Mouse (Mus musculus) lung, postnatal 0 days (tissue): ENCODE measurements around the gene Frg2f1.

Source experiments
- CTCF ChIP-seq: IDR thresholded peaks from 2 replicates; pipeline ENCODE4 v1.5.1; 2016; ENCODE audit warnings: antibody characterized with exemption, mild to moderate bottlenecking
- EP300 ChIP-seq: IDR thresholded peaks from 2 replicates; pipeline ENCODE4 v1.6.1; 2016; ENCODE audit warnings: antibody characterized with exemption, mild to moderate bottlenecking, control low read depth

DNA sequence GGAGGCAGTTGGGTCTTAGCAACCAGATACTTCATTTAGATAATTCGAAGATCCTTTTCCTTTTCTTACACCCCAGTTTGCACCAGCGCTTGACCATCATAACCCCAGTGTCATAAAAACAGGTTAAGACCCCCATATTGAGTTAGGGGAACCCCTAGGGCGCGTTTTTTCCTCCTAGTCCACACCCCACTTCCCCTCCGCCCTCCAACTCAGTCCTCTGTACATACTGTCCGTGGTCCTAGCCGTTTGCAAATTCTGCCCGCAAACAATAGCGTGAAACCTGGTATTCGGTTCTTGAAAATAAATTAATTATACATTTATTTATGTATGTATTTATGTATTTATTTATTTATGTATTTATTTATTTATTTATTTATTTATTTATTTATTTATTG is 46.4 kb downstream of the Frg2f1 start:
- TF ChIP-seq CTCF (no peak), EP300 (no peak)
